In genomic region chr15:81324979-81325378, GRCm38 (mm10) we compare ENCODE assay signal across 29 mouse cellular contexts. TPM values are rescaled to one million over a fixed set of nuclear protein-coding genes. Genes with fewer than 3 reads are reported as not detected.
DNase-seq lines count a peak whose midpoint lies in the region; ATAC-seq and TF ChIP-seq lines count a peak whose summit lies in the region.
"Had no signal": no experiment of that assay in that cellular context is flagged by ENCODE, and none has a peak within 500 bp of the region (broad histone marks: within the 10 kb centered on the region; RNA-seq: fewer than 3 reads in every experiment).

No protein-coding gene starts in this region.

- DNase-seq in heart, adult 2 months: no peak
- DNase-seq in heart, embryonic 10.5 days (ENCODE audit: low spot score): no peak
- DNase-seq in limb, embryonic 10.5 days (ENCODE audit: low spot score): no peak
- no peak for DNase-seq in left cerebral cortex, postnatal 10 days (ENCODE audit: extremely low spot score in 1 of 2, low spot score in 2 of 2)
- DNase-seq in retina, embryonic 14.5 days (ENCODE audit: low spot score): no peak
- DNase-seq: adrenal gland, adult 8-10 months; B cell, adult 2 months; cerebellum, adult 8-10 months; cerebellum, postnatal 25 days; forebrain, postnatal 0 days; kidney, adult 11 months; kidney, postnatal 14 days; layer of hippocampus, adult 9-11 months; liver, postnatal 0 days; lung, postnatal 10 days; thymus, adult 18-20 months; thymus, postnatal 25 days had no signal

- peak overlapping the region; percentile 59 for H3K27ac ChIP-seq in heart, adult 2 months
- H3K27ac ChIP-seq in heart, embryonic 10.5 days: no peak overlapping the region
- no peak overlapping the region for H3K27ac ChIP-seq in limb, embryonic 13.5 days
- H3K27ac ChIP-seq in limb, embryonic 10.5 days: no peak overlapping the region
- H3K27ac ChIP-seq in embryonic facial prominence, embryonic 15.5 days (replicated peaks): 0 out of 2 replicates have a peak overlapping the region, but pooled peaks have one; percentile 22
- H3K27ac ChIP-seq: hindbrain, embryonic 10.5 days; hindbrain, embryonic 15.5 days; limb, embryonic 12.5 days; liver, embryonic 12.5 days; macrophage; midbrain, embryonic 13.5 days; stomach, postnatal 0 days had no signal

- TF ChIP-seq POLR2A in heart, adult 2 months (IDR thresholded peaks at IDR 0.05; ENCODE audit: insufficient read depth, low read depth, low read length): no peak

- no peaks in the 10 kb centered on the region for H3K9me3 ChIP-seq in heart, embryonic 10.5 days
- H3K9me3 ChIP-seq in limb, embryonic 13.5 days: no peaks in the 10 kb centered on the region
- H3K9me3 ChIP-seq in limb, embryonic 10.5 days (replicated peaks): no peaks in the 10 kb centered on the region
- H3K9me3 ChIP-seq in embryonic facial prominence, embryonic 15.5 days (replicated peaks): no peaks in the 10 kb centered on the region
- H3K9me3 ChIP-seq: hindbrain, embryonic 10.5 days; hindbrain, embryonic 15.5 days; limb, embryonic 12.5 days; liver, embryonic 12.5 days; midbrain, embryonic 13.5 days had no signal

- H3K4me3 ChIP-seq in heart, adult 2 months: no peak overlapping the region
- H3K4me3 ChIP-seq in heart, embryonic 10.5 days: no peak overlapping the region
- H3K4me3 ChIP-seq in limb, embryonic 13.5 days: no peak overlapping the region
- no peak overlapping the region for H3K4me3 ChIP-seq in limb, embryonic 10.5 days
- H3K4me3 ChIP-seq in embryonic facial prominence, embryonic 15.5 days (replicated peaks): no peak overlapping the region
- H3K4me3 ChIP-seq: erythroblast, embryonic 14.5 days; hindbrain, embryonic 10.5 days; hindbrain, embryonic 15.5 days; limb, embryonic 12.5 days; liver, embryonic 12.5 days; midbrain, embryonic 13.5 days had no signal

- peaks cover 9% of the 10 kb centered on the region for H3K36me3 ChIP-seq in heart, adult 2 months (ENCODE audit: control insufficient read depth, insufficient read depth, low read length)
- peaks cover 71% of the 10 kb centered on the region for H3K36me3 ChIP-seq in heart, embryonic 10.5 days
- H3K36me3 ChIP-seq in limb, embryonic 13.5 days: peaks cover 80% of the 10 kb centered on the region
- peaks cover 85% of the 10 kb centered on the region for H3K36me3 ChIP-seq in limb, embryonic 10.5 days
- H3K36me3 ChIP-seq in embryonic facial prominence, embryonic 15.5 days: peaks cover 71% of the 10 kb centered on the region

- H3K79me2 ChIP-seq in heart, adult 2 months (replicated peaks; ENCODE audit: control insufficient read depth, insufficient read depth, low read length): no peaks in the 10 kb centered on the region

- intact Hi-C loops in heart, adult 2 months (cut with DNase I): no loop called here
- intact Hi-C loops in left cerebral cortex, postnatal 10 days (cut with DNase I): no loop called here

- peaks cover 7% of the 10 kb centered on the region for H3K4me1 ChIP-seq in heart, adult 2 months (ENCODE audit: control insufficient read depth, insufficient read depth, low read length)
- H3K4me1 ChIP-seq in heart, embryonic 10.5 days: peaks cover 7% of the 10 kb centered on the region
- no peaks in the 10 kb centered on the region for H3K4me1 ChIP-seq in limb, embryonic 13.5 days
- H3K4me1 ChIP-seq in limb, embryonic 10.5 days: peaks cover 23% of the 10 kb centered on the region
- no peaks in the 10 kb centered on the region for H3K4me1 ChIP-seq in embryonic facial prominence, embryonic 15.5 days
- H3K4me1 ChIP-seq: hindbrain, embryonic 10.5 days; hindbrain, embryonic 15.5 days; liver, embryonic 12.5 days; midbrain, embryonic 13.5 days had no signal

- no peaks in the 10 kb centered on the region for H3K27me3 ChIP-seq in heart, adult 2 months (ENCODE audit: control insufficient read depth, insufficient read depth, low read length)
- H3K27me3 ChIP-seq in heart, embryonic 10.5 days (ENCODE audit: insufficient read depth, poor library complexity, severe bottlenecking): no peaks in the 10 kb centered on the region
- no peaks in the 10 kb centered on the region for H3K27me3 ChIP-seq in limb, embryonic 13.5 days
- H3K27me3 ChIP-seq in limb, embryonic 10.5 days (ENCODE audit: low read depth, poor library complexity, severe bottlenecking): no peaks in the 10 kb centered on the region
- H3K27me3 ChIP-seq in embryonic facial prominence, embryonic 15.5 days: no peaks in the 10 kb centered on the region
- H3K27me3 ChIP-seq: hindbrain, embryonic 15.5 days; limb, embryonic 12.5 days; liver, embryonic 12.5 days; midbrain, embryonic 13.5 days had no signal

- WGBS in heart, adult 2 months: 53% methylated on average over 4 of the region's 4 CpGs
- 78% methylated on average over 4 of the region's 4 CpGs for WGBS in heart, embryonic 10.5 days
- WGBS in limb, embryonic 13.5 days: 66% methylated on average over 4 of the region's 4 CpGs
- 85% methylated on average over 4 of the region's 4 CpGs for WGBS in limb, embryonic 10.5 days
- 46% methylated on average over 4 of the region's 4 CpGs for WGBS in embryonic facial prominence, embryonic 15.5 days

- no peak overlapping the region for H3K9ac ChIP-seq in heart, adult 2 months (ENCODE audit: low read depth, low read length)
- 0 out of 2 replicates have a peak overlapping the region, but pooled peaks have one; percentile 4 for H3K9ac ChIP-seq in limb, embryonic 13.5 days
- H3K9ac ChIP-seq in embryonic facial prominence, embryonic 15.5 days: no peak overlapping the region
- H3K9ac ChIP-seq: forebrain, postnatal 0 days; hindbrain, embryonic 15.5 days; limb, embryonic 12.5 days; liver, embryonic 12.5 days; liver, postnatal 0 days; midbrain, embryonic 13.5 days had no signal

- no peak for TF ChIP-seq CTCF in heart, adult 2 months (IDR thresholded peaks at IDR 0.05)

- TF ChIP-seq EP300 in heart, adult 2 months (IDR thresholded peaks at IDR 0.05; ENCODE audit: insufficient read depth, low read depth, low read length): no peak

- ATAC-seq in limb, embryonic 13.5 days (ENCODE audit: low FRiP score, low read depth): no peak
- no peak for ATAC-seq in embryonic facial prominence, embryonic 15.5 days (ENCODE audit: insufficient number of reproducible peaks, low FRiP score, low TSS enrichment, low read depth)
- ATAC-seq: activated CD4-positive, CD25-positive, alpha-beta regulatory T cell, adult 4 months; forebrain, postnatal 0 days; inflammation-experienced regulatory T-cells, adult 6 months; liver, embryonic 12.5 days; liver, postnatal 0 days; midbrain, embryonic 13.5 days had no signal

- H3K4me2 ChIP-seq in limb, embryonic 13.5 days (replicated peaks): no peak overlapping the region
- H3K4me2 ChIP-seq in embryonic facial prominence, embryonic 15.5 days (replicated peaks): no peak overlapping the region
- H3K4me2 ChIP-seq: hindbrain, embryonic 15.5 days; limb, embryonic 12.5 days; liver, embryonic 12.5 days; midbrain, embryonic 13.5 days had no signal

RNA-seq across cellular contexts. Expression of gene Slc25a17, which starts 35.6 kb away (rescaled TPM):
- 10 to 100 TPM; 13.0 to 15.7 TPM for total RNA-seq in heart, adult 2 months (2021)
- polyA plus RNA-seq in heart, adult 2 months (2012; rRNA removed): 15.1 and 24.6 TPM in 2 replicates
- 58.5 and 70.4 TPM in 2 replicates for polyA plus RNA-seq in heart, embryonic 10.5 days (2016; fragmentation: Nextera tagmentation; extraction: Ambion mirVana)
- polyA plus RNA-seq in limb, embryonic 13.5 days (2015; fragmentation: Nextera tagmentation; extraction: Ambion mirVana): 117 and 119 TPM in 2 replicates
- polyA plus RNA-seq in limb, embryonic 10.5 days (2016; fragmentation: Nextera tagmentation; extraction: Ambion mirVana): 86.9 and 93.6 TPM in 2 replicates
- 125 and 134 TPM in 2 replicates for polyA plus RNA-seq in embryonic facial prominence, embryonic 15.5 days (2015; fragmentation: Nextera tagmentation; extraction: Ambion mirVana)
- 10 to 100 TPM; 53.9 to 62.1 TPM for total RNA-seq in left cerebral cortex, postnatal 10 days (2021)

Comparison
In these comparisons a context has a peak if more than half of its experiments do, and no peak if none do; other contexts are left out.
1. H3K27ac ChIP-seq: peak in heart, adult 2 months (single experiment) and embryonic facial prominence, embryonic 15.5 days (single experiment); none in heart, embryonic 10.5 days (single experiment), limb, embryonic 13.5 days (single experiment) and limb, embryonic 10.5 days (single experiment).